Mouse (Mus musculus) bone marrow, adult 2 months (tissue): Measurements from ENCODE around the gene Eid2b.

ENCODE experiments used
- CTCF ChIP-seq: fragments of 200-500 bp; IDR thresholded peaks from 2 replicates; pipeline ENCODE4 v1.5.1; 2011; ENCODE audit warnings: low read length, control low read depth; ENCODE audit not compliant: control insufficient read depth, insufficient read depth
- POLR2A ChIP-seq: fragments of 200-500 bp; IDR thresholded peaks from 2 replicates; pipeline ENCODE4 v1.6.1; 2011; ENCODE audit warnings: low read depth, mild to moderate bottlenecking, control low read depth, low read length, borderline replicate concordance; ENCODE audit not compliant: control insufficient read depth

GRCm38 (mm10) chr7:28265391-28265790 lies 12.1 kb upstream of the Eid2b start:
- TF ChIP-seq CTCF: no peak
- no peak for TF ChIP-seq POLR2A
